Mouse (Mus musculus): ENCODE measurements around the gene Smu1.
"Not testable (repeated sequence)": the region's sequence is repeated elsewhere in the genome, so short reads cannot be mapped to it uniquely, and the experiment has no call there.

The Smu1 gene

GRCm38 (mm10) chr4:40757780-40758420 is at the start of gene Smu1:
TSS of gene Smu1 (minus strand) at chr4:40757923.
- peak; percentile 90 for DNase-seq (ENCODE audit: low spot score)

- DNase-seq (ENCODE audit: low spot score), result no peak
Observed at GRCm38 (mm10) chr4:40807382-40807781, 49.7 kb upstream of the Smu1 start.

- no peak for DNase-seq (ENCODE audit: low spot score)
Observed at GRCm38 (mm10) chr4:40805401-40805800, 47.7 kb upstream of the Smu1 start.

- DNase-seq (ENCODE audit: low spot score), result no peak
Observed at GRCm38 (mm10) chr4:40802787-40803186, 45.1 kb upstream of the Smu1 start.

- DNase-seq (ENCODE audit: low spot score), result no peak
Observed at GRCm38 (mm10) chr4:40801908-40802307, 44.2 kb upstream of the Smu1 start.

GRCm38 (mm10) chr4:40800873-40801272 is 43.1 kb upstream of the Smu1 start:
- no peak for DNase-seq (ENCODE audit: low spot score)

- DNase-seq (ENCODE audit: low spot score), result not testable (repeated sequence)
Observed at GRCm38 (mm10) chr4:40798833-40799555, 41.3 kb upstream of the Smu1 start.

GRCm38 (mm10) chr4:40795761-40796160 is 38.0 kb upstream of the Smu1 start:
- no peak for DNase-seq (ENCODE audit: low spot score)

- DNase-seq (ENCODE audit: low spot score), result no peak
Observed at GRCm38 (mm10) chr4:40794320-40794719, 36.6 kb upstream of the Smu1 start.

- DNase-seq (ENCODE audit: low spot score), result no peak
Observed at GRCm38 (mm10) chr4:40791176-40791575, 33.5 kb upstream of the Smu1 start.

- no peak for DNase-seq (ENCODE audit: low spot score)
Observed at GRCm38 (mm10) chr4:40786578-40786977, 28.9 kb upstream of the Smu1 start.

- no peak for DNase-seq (ENCODE audit: low spot score)
Observed at GRCm38 (mm10) chr4:40785620-40786166, 28.0 kb upstream of the Smu1 start.

GRCm38 (mm10) chr4:40784556-40785169 is 26.9 kb upstream of the Smu1 start:
- no peak for DNase-seq (ENCODE audit: low spot score)

GRCm38 (mm10) chr4:40783049-40783448 is 25.3 kb upstream of the Smu1 start:
- DNase-seq (ENCODE audit: low spot score), result no peak

- DNase-seq (ENCODE audit: low spot score), result no peak
Observed at GRCm38 (mm10) chr4:40781797-40782495, 24.2 kb upstream of the Smu1 start.

- no peak for DNase-seq (ENCODE audit: low spot score)
Observed at GRCm38 (mm10) chr4:40781143-40781542, 23.4 kb upstream of the Smu1 start.

GRCm38 (mm10) chr4:40778656-40779055 is 20.9 kb upstream of the Smu1 start:
- DNase-seq (ENCODE audit: low spot score), result no peak

GRCm38 (mm10) chr4:40777116-40777515 is 19.4 kb upstream of the Smu1 start:
- no peak for DNase-seq (ENCODE audit: low spot score)

GRCm38 (mm10) chr4:40776416-40776815 is 18.7 kb upstream of the Smu1 start:
- DNase-seq (ENCODE audit: low spot score), result no peak

- DNase-seq (ENCODE audit: low spot score), result peak; percentile 59
Observed at GRCm38 (mm10) chr4:40774279-40775259, 16.8 kb upstream of the Smu1 start.

GRCm38 (mm10) chr4:40759876-40760275 is 2.2 kb upstream of the Smu1 start:
- DNase-seq (ENCODE audit: low spot score), result no peak
